Mouse (Mus musculus) retina, postnatal 7 days (tissue): ENCODE results near the gene Rc3h2.

ENCODE experiments used
- DNase-seq: peaks from one replicate; pipeline ENCODE4 v3.0.0-alpha.2; 2012; ENCODE audit warnings: low read depth, low spot score

Rc3h2 gene

GRCm38 (mm10) chr2:37422306-37423304 is at the start of gene Rc3h2:
TSS of gene Rc3h2 (minus strand) at chr2:37422903.
- peak; percentile 91 for DNase-seq

- DNase-seq: no peak
These were observed 43.6 kb upstream of the Rc3h2 start for GRCm38 (mm10) chr2:37466266-37466665.

- no peak for DNase-seq
These were observed 38.0 kb upstream of the Rc3h2 start for GRCm38 (mm10) chr2:37460707-37461106.

GRCm38 (mm10) chr2:37452376-37452760 is 29.7 kb upstream of the Rc3h2 start:
- DNase-seq: no peak

DNA sequence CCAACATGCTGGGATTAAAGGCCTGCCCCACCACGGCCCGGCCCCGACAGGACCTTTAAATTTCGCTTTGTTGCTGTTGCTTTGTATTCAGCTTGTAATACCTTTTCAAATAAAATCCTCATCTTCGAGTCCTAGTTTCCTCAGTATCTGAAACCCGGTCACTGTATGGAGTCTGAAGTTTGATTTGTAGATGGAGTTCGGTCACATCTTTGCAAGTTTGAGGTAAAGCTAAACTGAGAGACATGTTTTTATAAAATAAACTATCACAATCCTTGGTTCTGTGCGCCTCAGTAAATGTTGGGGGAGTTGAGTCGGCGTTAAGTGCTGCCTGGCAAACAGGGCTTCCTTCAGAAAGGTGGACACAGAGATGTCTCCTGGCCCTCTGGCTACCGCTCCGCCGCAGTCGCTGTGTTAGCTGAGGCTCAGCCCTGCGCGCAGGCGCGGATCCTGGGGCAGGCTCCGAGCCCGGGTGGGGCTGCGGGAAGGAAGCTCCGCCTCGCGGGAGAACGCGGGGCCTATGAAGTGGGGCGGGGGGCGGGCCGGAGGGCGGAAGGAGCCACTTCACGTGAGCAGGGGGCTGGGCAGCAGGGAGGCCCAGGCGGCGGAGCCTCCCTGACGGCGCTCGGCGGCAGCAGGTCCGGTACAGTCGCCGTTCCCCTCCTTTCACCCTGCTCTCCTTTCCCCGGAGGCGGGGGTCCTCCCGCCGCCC is 29.1 kb upstream of the Rc3h2 start:
- peak; percentile 88 for DNase-seq

DNA sequence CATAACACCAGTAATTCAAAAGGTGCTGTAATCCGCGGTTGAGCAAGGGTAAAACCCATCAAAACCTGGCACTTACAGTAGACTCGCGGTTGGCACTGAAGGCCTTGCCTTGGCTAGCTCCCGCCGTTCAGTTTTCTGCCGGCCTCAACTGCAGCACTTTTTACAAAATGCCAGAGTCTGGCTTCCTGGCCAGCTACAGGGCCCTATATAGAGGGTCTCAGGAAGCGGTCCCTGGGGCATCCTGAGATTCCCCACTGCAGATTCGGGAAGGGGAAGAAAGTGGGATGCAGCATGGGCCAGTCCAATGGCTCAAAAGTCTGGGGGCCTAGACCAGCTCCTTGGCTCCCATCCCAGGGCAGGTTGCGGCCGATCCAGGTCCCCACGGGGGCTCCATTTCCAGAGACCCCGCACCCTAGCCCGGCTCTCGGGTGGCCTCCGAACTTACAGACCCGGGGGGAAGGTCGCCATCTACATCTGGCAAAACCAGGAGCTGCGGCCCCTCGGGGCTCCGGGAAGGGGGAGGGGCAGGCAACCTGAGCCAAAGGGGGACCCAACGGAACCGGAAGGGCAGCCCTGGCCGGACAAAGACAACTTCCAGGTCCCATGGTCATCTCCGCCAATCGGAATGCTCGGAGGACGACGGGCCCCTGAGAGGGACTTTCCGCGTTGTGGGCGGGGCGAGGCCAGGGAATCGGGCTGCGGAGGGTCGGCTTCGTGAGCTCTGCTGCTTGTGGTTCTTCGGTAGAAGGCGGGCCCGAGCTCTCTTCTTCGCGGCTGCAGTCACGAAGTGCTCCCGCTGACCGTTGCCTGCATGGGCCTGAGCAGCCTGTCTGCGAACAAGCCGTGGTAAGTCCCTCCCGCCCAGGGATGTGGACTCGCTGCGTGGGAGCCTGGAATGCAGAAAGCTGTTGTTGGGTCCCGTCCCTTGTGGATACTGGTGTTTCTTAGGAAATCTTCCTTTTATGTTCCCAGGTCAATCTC is 20.2 kb upstream of the Rc3h2 start, which contains the start of the genes Zbtb26, Zbtb6 and Rabgap1:
TSS of gene Zbtb26 (minus strand) at position 525 of the 981 bp plus-strand sequence.
TSS of gene Zbtb6 (minus strand) at position 561 of the 981 bp plus-strand sequence.
TSS of gene Rabgap1 (plus strand) at position 669 of the 981 bp plus-strand sequence.
- DNase-seq: peak; percentile 94

- DNase-seq: no peak
These were observed 8.9 kb upstream of the Rc3h2 start for GRCm38 (mm10) chr2:37431609-37432008.

GRCm38 (mm10) chr2:37430593-37431464 is 8.1 kb upstream of the Rc3h2 start:
- peak; percentile 88 for DNase-seq

DNA sequence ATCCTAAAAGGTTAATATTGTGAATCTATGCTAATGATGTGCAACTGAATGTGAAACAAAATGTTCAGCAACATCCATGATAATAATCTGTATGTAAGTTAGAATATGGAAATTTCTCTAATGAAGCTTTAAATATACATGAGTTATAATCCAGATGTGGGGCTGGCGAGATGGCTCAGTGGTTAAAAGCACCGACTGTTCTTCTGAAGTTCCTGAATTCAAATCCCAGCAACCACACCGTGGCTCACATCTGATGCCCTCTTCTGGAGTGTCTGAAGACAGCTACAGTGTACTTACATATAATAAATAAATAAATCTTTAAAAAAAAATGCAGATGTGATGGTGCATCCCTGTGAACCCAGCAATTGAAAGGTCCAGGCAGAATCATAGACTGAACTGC is 968 bp upstream of the Rc3h2 start:
- DNase-seq: no peak

GRCm38 (mm10) chr2:37421903-37422302 is 800 bp downstream of the Rc3h2 start:
- DNase-seq: no peak

GRCm38 (mm10) chr2:37395539-37395938 is 27.2 kb downstream of the Rc3h2 start:
- no peak for DNase-seq

- DNase-seq: no peak
These were observed 39.8 kb downstream of the Rc3h2 start for GRCm38 (mm10) chr2:37382921-37383320.

DNA sequence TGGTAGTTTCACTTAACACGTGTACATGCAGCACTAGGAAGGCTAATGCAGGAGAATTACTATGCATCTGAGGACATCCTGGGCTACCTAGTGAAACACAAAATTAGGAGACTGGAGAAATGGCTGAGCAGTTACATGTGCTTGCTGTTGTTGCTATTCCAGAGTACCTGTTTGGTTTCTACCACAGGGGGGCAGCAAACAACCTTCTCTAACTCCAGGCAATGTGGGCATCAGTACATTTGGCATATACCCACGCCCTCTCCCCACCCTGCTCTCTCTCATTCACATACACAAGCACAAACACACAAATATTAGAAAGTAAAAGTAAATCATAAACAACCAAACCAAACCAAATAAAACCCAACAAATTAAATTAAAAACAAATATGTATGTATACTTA is 42.5 kb downstream of the Rc3h2 start:
- DNase-seq: peak; percentile 45

DNA sequence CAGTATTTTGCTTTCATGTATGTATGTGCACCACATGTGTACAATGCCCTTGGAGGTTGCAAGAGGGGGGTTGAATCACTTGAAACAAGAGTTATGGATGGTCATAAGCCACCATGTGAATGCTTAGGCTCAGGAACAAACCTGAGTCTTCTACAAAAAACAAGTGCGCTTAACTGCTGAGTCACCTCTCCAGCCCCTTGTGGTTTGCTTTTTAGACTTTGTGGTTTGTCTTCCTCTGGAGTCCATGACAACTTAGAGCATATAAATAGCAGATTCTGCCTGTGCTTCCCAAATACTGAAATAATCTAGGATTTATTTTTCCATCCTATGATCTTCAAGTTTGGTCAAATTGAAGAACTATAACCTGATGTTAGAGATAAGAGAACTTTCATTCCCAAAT is 46.7 kb downstream of the Rc3h2 start:
- DNase-seq: no peak

- DNase-seq: no peak
These were observed 52.1 kb downstream of the Rc3h2 start for GRCm38 (mm10) chr2:37370651-37371050.

DNA sequence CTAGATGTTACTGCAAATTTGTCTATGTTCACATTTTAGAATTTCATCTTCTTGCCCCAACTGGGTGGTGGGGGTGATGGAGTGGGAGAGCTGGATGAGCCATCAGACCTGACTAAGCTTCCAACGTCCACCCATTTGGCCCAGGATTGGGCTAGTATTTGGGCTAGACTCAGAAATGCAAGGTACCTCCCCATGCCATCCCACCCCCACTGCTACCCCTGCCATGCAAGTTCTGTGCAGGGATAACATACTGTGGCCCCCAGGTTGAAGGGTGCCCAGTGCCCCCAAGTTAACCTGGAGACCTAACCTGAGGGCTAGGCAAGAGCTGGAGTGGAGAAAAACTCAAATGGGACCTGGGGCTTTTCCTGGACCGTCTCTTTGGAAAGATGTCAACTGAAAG is 62.8 kb downstream of the Rc3h2 start:
- no peak for DNase-seq

GRCm38 (mm10) chr2:37358633-37359540 is 63.8 kb downstream of the Rc3h2 start, which contains the start of gene Pdcl:
TSS of gene Pdcl (minus strand) at chr2:37359332.
- DNase-seq: peak; percentile 91

DNA sequence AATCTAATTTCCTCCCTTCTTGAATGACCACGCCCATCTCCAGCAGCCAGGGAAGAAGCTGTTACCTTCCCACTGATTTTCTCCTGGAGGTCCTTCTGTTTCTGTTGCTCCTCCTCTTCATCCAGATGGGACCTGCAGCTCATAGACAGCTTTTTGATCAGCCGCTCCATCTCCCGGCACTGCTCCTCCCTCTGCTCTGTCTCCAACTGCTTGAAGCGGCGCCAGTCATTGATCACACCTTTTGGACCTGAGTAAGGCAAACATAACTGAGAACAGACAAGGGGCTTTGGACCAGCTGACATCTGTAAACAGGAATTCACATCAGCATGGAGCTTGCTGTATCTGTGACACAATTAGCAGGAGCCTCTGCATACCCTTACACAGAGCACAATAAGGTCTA is 67.1 kb downstream of the Rc3h2 start:
- DNase-seq: no peak

DNA sequence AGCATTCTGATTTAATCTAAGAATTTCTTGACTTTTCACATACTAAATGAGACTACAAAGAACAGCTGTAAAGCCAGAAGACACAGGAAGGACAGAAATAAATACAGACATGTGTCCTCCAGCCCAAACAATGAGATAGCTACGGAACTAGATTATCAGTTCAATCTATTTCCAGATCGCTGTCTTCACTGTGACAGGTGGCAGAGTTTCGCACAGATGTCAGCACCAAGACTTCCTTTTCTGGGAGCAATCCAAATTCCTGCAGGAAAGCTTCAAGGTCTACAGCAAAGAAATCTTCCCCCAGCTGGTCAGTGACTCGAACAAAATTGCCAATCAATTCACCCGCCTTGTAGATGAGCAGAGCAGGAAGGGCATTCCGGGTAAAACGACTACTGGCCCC is 71.0 kb downstream of the Rc3h2 start:
- no peak for DNase-seq
